Comparison of ENCODE assay signal across 21 mouse cellular contexts in genomic region chr1:36562388-36562787, GRCm38 (mm10). TPM values are rescaled to one million over a fixed set of nuclear protein-coding genes. Genes with fewer than 3 reads are reported as not detected.
DNase-seq lines count a peak whose midpoint lies in the region; ATAC-seq and TF ChIP-seq lines count a peak whose summit lies in the region.
"Had no signal": no experiment of that assay in that cellular context is flagged by ENCODE, and none has a peak within 500 bp of the region (broad histone marks: within the 10 kb centered on the region; RNA-seq: fewer than 3 reads in every experiment).

No protein-coding gene starts in this region.

- DNase-seq in heart, adult 11 months: peak; percentile 94
- no peak for DNase-seq in heart, postnatal 10 days
- DNase-seq in heart, adult 18-20 months: no peak
- DNase-seq in MEL (ENCODE audit: low read depth, low spot score): no peak
- DNase-seq in limb, embryonic 10.5 days (ENCODE audit: low spot score): no peak
- DNase-seq in lung, postnatal 36 days: no peak
- DNase-seq: cerebellum, adult 18-20 months; cerebellum, adult 9-11 months; cerebellum, postnatal 36 days; gastrocnemius, postnatal 25 days; heart, postnatal 36 days; kidney, adult 18-20 months had no signal

- H3K79me2 ChIP-seq in MEL (ENCODE audit: control insufficient read depth, insufficient read depth, low read length, poor library complexity): no peaks in the 10 kb centered on the region

- intact Hi-C loops in heart, postnatal 10 days (cut with DNase I): no loop called here

- H3K27ac ChIP-seq in heart, embryonic 13.5 days (replicated peaks): no peak overlapping the region
- no peak overlapping the region for H3K27ac ChIP-seq in MEL (ENCODE audit: control insufficient read depth, low read depth, low read length)
- peak overlapping the region; percentile 59 for H3K27ac ChIP-seq in limb, embryonic 10.5 days
- H3K27ac ChIP-seq: embryonic facial prominence, embryonic 13.5 days; forebrain, embryonic 12.5 days; heart, embryonic 15.5 days; hindbrain, embryonic 14.5 days; intestine, embryonic 15.5 days had no signal

- peaks cover 65% of the 10 kb centered on the region for H3K4me1 ChIP-seq in heart, embryonic 13.5 days
- peaks cover 2 to 10% of the 10 kb centered on the region in 2 experiments; a peak in 3 of 4 replicates for H3K4me1 ChIP-seq in MEL (ENCODE audit: control insufficient read depth in 1 of 2, insufficient read depth in 2 of 2, low read length in 2 of 2)
- H3K4me1 ChIP-seq in limb, embryonic 10.5 days: peaks cover 82% of the 10 kb centered on the region

- no peaks in the 10 kb centered on the region for H3K36me3 ChIP-seq in heart, embryonic 13.5 days
- no peaks in the 10 kb centered on the region for H3K36me3 ChIP-seq in MEL (ENCODE audit: control insufficient read depth in 1 of 2, insufficient read depth in 2 of 2, low read length in 2 of 2)
- no peaks in the 10 kb centered on the region for H3K36me3 ChIP-seq in limb, embryonic 10.5 days
- H3K36me3 ChIP-seq: embryonic facial prominence, embryonic 13.5 days; forebrain, embryonic 12.5 days; heart, embryonic 15.5 days; intestine, embryonic 15.5 days had no signal

- no peaks in the 10 kb centered on the region for H3K9me3 ChIP-seq in heart, embryonic 13.5 days
- H3K9me3 ChIP-seq in MEL (replicated peaks; ENCODE audit: insufficient read depth, low read length): no peaks in the 10 kb centered on the region
- no peaks in the 10 kb centered on the region for H3K9me3 ChIP-seq in limb, embryonic 10.5 days (replicated peaks)
- H3K9me3 ChIP-seq: embryonic facial prominence, embryonic 13.5 days; forebrain, embryonic 12.5 days; heart, embryonic 15.5 days; intestine, embryonic 15.5 days had no signal

- H3K4me3 ChIP-seq in heart, embryonic 13.5 days: no peak overlapping the region
- H3K4me3 ChIP-seq in MEL (ENCODE audit: control insufficient read depth in 1 of 2, insufficient read depth in 1 of 2, low read depth in 2 of 2, low read length in 2 of 2): no peak overlapping the region
- H3K4me3 ChIP-seq in limb, embryonic 10.5 days: no peak overlapping the region
- H3K4me3 ChIP-seq: embryonic facial prominence, embryonic 13.5 days; forebrain, embryonic 12.5 days; heart, embryonic 15.5 days; intestine, embryonic 15.5 days had no signal

- ATAC-seq in heart, embryonic 13.5 days (ENCODE audit: extremely low read depth, insufficient number of reproducible peaks, low FRiP score, low TSS enrichment): no peak
- ATAC-seq: forebrain, embryonic 16.5 days; intestine, embryonic 15.5 days had no signal

- no peak overlapping the region for H3K4me2 ChIP-seq in heart, embryonic 13.5 days
- H3K4me2 ChIP-seq: embryonic facial prominence, embryonic 13.5 days; forebrain, embryonic 12.5 days; heart, embryonic 15.5 days; hindbrain, embryonic 14.5 days; intestine, embryonic 15.5 days had no signal

- 43% methylated on average over 4 of the region's 4 CpGs for WGBS in heart, embryonic 13.5 days
- 60% methylated on average over 4 of the region's 4 CpGs for WGBS in limb, embryonic 10.5 days

- no peak for TF ChIP-seq RAD21 in MEL (IDR thresholded peaks at IDR 0.05; ENCODE audit: low read depth, low read length)

- TF ChIP-seq EP300 in MEL (IDR thresholded peaks at IDR 0.05; ENCODE audit: low read depth in 1 of 2, low read length in 2 of 2): no peak

- TF ChIP-seq CTCF in MEL (IDR thresholded peaks at IDR 0.05 in 2 of 3, conservative IDR thresholded peaks at IDR 0.05 in 1 of 3; ENCODE audit: control insufficient read depth in 1 of 3, insufficient read depth in 1 of 3, low read depth in 2 of 3, low read length in 3 of 3, poor library complexity in 1 of 3, severe bottlenecking in 1 of 3): no peak

- TF ChIP-seq POLR2A in MEL (IDR thresholded peaks at IDR 0.05; ENCODE audit: control insufficient read depth in 1 of 2, insufficient read depth in 1 of 2, low read depth in 1 of 2, low read length in 2 of 2, poor library complexity in 1 of 2): no peak

- H3K9ac ChIP-seq in heart, embryonic 13.5 days: peak overlapping the region; percentile 47; the same call in 1 of the 2 replicates
- H3K9ac ChIP-seq in MEL (ENCODE audit: control insufficient read depth, low read depth, low read length, poor library complexity, severe bottlenecking): no peak overlapping the region
- H3K9ac ChIP-seq: embryonic facial prominence, embryonic 13.5 days; forebrain, embryonic 12.5 days; heart, embryonic 15.5 days; hindbrain, embryonic 14.5 days; intestine, embryonic 15.5 days had no signal

- H3K27me3 ChIP-seq in heart, embryonic 13.5 days (replicated peaks): no peaks in the 10 kb centered on the region; the same call in 1 of the 2 replicates
- H3K27me3 ChIP-seq in MEL (ENCODE audit: control insufficient read depth in 1 of 2, insufficient read depth in 2 of 2, low read length in 2 of 2): peaks cover 13% of the 10 kb centered on the region in 2 experiments
- no peaks in the 10 kb centered on the region for H3K27me3 ChIP-seq in limb, embryonic 10.5 days (ENCODE audit: low read depth, poor library complexity, severe bottlenecking)
- H3K27me3 ChIP-seq: embryonic facial prominence, embryonic 13.5 days; heart, embryonic 15.5 days; intestine, embryonic 15.5 days had no signal

TF ChIP-seq in MEL, 35 proteins besides CTCF, POLR2A, EP300 and RAD21:
- TF ChIP-seq NRF1 (IDR thresholded peaks at IDR 0.05; ENCODE audit: insufficient read depth, low read depth, low read length, poor library complexity, severe bottlenecking) (no peak), MAZ (IDR thresholded peaks at IDR 0.05; ENCODE audit: low read depth, low read length) (no peak), MAX (IDR thresholded peaks at IDR 0.05; ENCODE audit: low read length) (no peak), USF1 (IDR thresholded peaks at IDR 0.05; ENCODE audit: low read depth, low read length) (peak; percentile 48; the same call in 1 of the 2 replicates), E2F4 (IDR thresholded peaks at IDR 0.05; ENCODE audit: borderline replicate concordance, low read depth, low read length) (no peak), MYC (IDR thresholded peaks at IDR 0.05; ENCODE audit: low read depth, low read length) (no peak)
TF ChIP-seq in MEL: peak in this region for 1.

RNA-seq across cellular contexts. Expression of gene Sema4c, which starts 4.2 kb away (rescaled TPM):
- 10 to 100 TPM; 24.4 to 25.0 TPM for total RNA-seq in heart, postnatal 10 days (2021)
- polyA plus RNA-seq in heart, embryonic 13.5 days (2015; fragmentation: Nextera tagmentation; extraction: Ambion mirVana): 10.0 and 10.2 TPM in 2 replicates
- total RNA-seq in heart, adult 18-20 months (2021): 10 to 100 TPM in 1 of 2 experiments, 1 to 10 TPM in 1; 9.2 to 10.4 TPM
- 0.19 and 0.33 TPM in 2 replicates for total RNA-seq in MEL (2012; rRNA removed)
- 1 to 10 TPM in 1 of 2 experiments, not detected in 1; 1.4 TPM for polyA plus RNA-seq in MEL (2012; ENCODE audit: insufficient read depth in 1 of 2, insufficient read length in 2 of 2, low read depth in 1 of 2, low replicate concordance in 2 of 2, missing spikeins in 1 of 2)
- polyA plus RNA-seq in limb, embryonic 10.5 days (2016; fragmentation: Nextera tagmentation; extraction: Ambion mirVana): 28.5 and 34.2 TPM in 2 replicates

RNA-seq across cellular contexts. Expression of gene Ankrd39, which starts 15.1 kb away (rescaled TPM):
- total RNA-seq in heart, postnatal 10 days (2021): 10 to 100 TPM; 12.9 to 14.1 TPM
- 23.6 and 27.2 TPM in 2 replicates for polyA plus RNA-seq in heart, embryonic 13.5 days (2015; fragmentation: Nextera tagmentation; extraction: Ambion mirVana)
- 1 to 10 TPM; 5.8 to 6.2 TPM for total RNA-seq in heart, adult 18-20 months (2021)
- total RNA-seq in MEL (2012; rRNA removed): 8.8 and 9.7 TPM in 2 replicates
- 10 to 100 TPM in 1 of 2 experiments, not detected in 1; 14.4 TPM for polyA plus RNA-seq in MEL (2012; ENCODE audit: insufficient read depth in 1 of 2, insufficient read length in 2 of 2, low read depth in 1 of 2, low replicate concordance in 2 of 2, missing spikeins in 1 of 2)
- polyA plus RNA-seq in limb, embryonic 10.5 days (2016; fragmentation: Nextera tagmentation; extraction: Ambion mirVana): 19.5 and 20.3 TPM in 2 replicates

RNA-seq across cellular contexts. Expression of gene Gm42417, which starts 23.2 kb away (rescaled TPM):
- total RNA-seq in heart, postnatal 10 days (2021): 100 to 1,000 TPM in 1 of 2 experiments, 10 to 100 TPM in 1; 90.6 to 123 TPM
- polyA plus RNA-seq in heart, embryonic 13.5 days (2015; fragmentation: Nextera tagmentation; extraction: Ambion mirVana): not detected in 2 replicates
- 100 to 1,000 TPM; 174 to 267 TPM for total RNA-seq in heart, adult 18-20 months (2021)
- total RNA-seq in MEL (2012; rRNA removed): not detected in 2 replicates
- under 1 TPM in 1 of 2 experiments, not detected in 1; 0.74 TPM for polyA plus RNA-seq in MEL (2012; ENCODE audit: insufficient read depth in 1 of 2, insufficient read length in 2 of 2, low read depth in 1 of 2, low replicate concordance in 2 of 2, missing spikeins in 1 of 2)
- polyA plus RNA-seq in limb, embryonic 10.5 days (2016; fragmentation: Nextera tagmentation; extraction: Ambion mirVana): 0.39 TPM in 1 of 2 replicates, not detected in the other
- total RNA-seq: adrenal gland, postnatal 4 days had no signal
- polyA plus RNA-seq: embryonic facial prominence, embryonic 13.5 days; frontal cortex, adult 2 months; heart, embryonic 15.5 days had no signal

RNA-seq across cellular contexts. Expression of gene Ankrd23, which starts 25.7 kb away (rescaled TPM):
- 100 to 1,000 TPM; 189 to 244 TPM for total RNA-seq in heart, postnatal 10 days (2021)
- polyA plus RNA-seq in heart, embryonic 13.5 days (2015; fragmentation: Nextera tagmentation; extraction: Ambion mirVana): 17.7 and 20.1 TPM in 2 replicates
- 100 to 1,000 TPM; 315 to 408 TPM for total RNA-seq in heart, adult 18-20 months (2021)
- 2.0 and 2.9 TPM in 2 replicates for total RNA-seq in MEL (2012; rRNA removed)
- 1 to 10 TPM in 1 of 2 experiments, not detected in 1; 3.7 TPM for polyA plus RNA-seq in MEL (2012; ENCODE audit: insufficient read depth in 1 of 2, insufficient read length in 2 of 2, low read depth in 1 of 2, low replicate concordance in 2 of 2, missing spikeins in 1 of 2)
- polyA plus RNA-seq in limb, embryonic 10.5 days (2016; fragmentation: Nextera tagmentation; extraction: Ambion mirVana): 14.3 and 16.8 TPM in 2 replicates

RNA-seq across cellular contexts. Expression of gene Cnnm3, which starts 50.7 kb away (rescaled TPM):
- 10 to 100 TPM; 15.3 to 18.3 TPM for total RNA-seq in heart, postnatal 10 days (2021)
- 2.0 and 2.4 TPM in 2 replicates for polyA plus RNA-seq in heart, embryonic 13.5 days (2015; fragmentation: Nextera tagmentation; extraction: Ambion mirVana)
- 10 to 100 TPM; 13.1 to 16.6 TPM for total RNA-seq in heart, adult 18-20 months (2021)
- 3.8 and 4.2 TPM in 2 replicates for total RNA-seq in MEL (2012; rRNA removed)
- 1 to 10 TPM in 1 of 2 experiments, not detected in 1; 9.9 TPM for polyA plus RNA-seq in MEL (2012; ENCODE audit: insufficient read depth in 1 of 2, insufficient read length in 2 of 2, low read depth in 1 of 2, low replicate concordance in 2 of 2, missing spikeins in 1 of 2)
- 3.6 and 4.5 TPM in 2 replicates for polyA plus RNA-seq in limb, embryonic 10.5 days (2016; fragmentation: Nextera tagmentation; extraction: Ambion mirVana)

Comparison
In these comparisons a context has a peak if more than half of its experiments do, and no peak if none do; other contexts are left out.
1. RNA of gene Gm42417, which starts 23.2 kb away (total RNA-seq): 174 to 267 TPM in heart, adult 18-20 months and 90.6 to 123 TPM in heart, postnatal 10 days; not detected in MEL; every median in the first group is over 10 times any median in the second.